Mouse (Mus musculus) myocyte (in vitro differentiated cells): ENCODE results near the gene Ankrd50. TPM values are rescaled to one million over a fixed set of nuclear protein-coding genes. Genes with fewer than 3 reads are reported as not detected.
A peak's percentile ranks its signal among the peaks of the same experiment; 100 is the strongest.

ENCODE experiments used
- H3K27me3 ChIP-seq: one replicate; pipeline ENCODE4 v1.6.1; 2011; ENCODE audit not compliant: control insufficient read depth, insufficient read depth, insufficient read length
- H3K36me3 ChIP-seq: one replicate; pipeline ENCODE4 v1.6.1; 2011; ENCODE audit not compliant: control insufficient read depth, insufficient read depth
- H3K4me2 ChIP-seq: one replicate; pipeline ENCODE4 v1.6.1; 2011; ENCODE audit warnings: low read depth, control low read depth
- H3K4me3 ChIP-seq: one replicate; pipeline ENCODE4 v1.5.1; 2011; ENCODE audit warnings: mild to moderate bottlenecking, control low read depth, moderate library complexity
- H3K79me2 ChIP-seq: one replicate; pipeline ENCODE4 v1.6.1; 2011; ENCODE audit not compliant: control insufficient read depth, insufficient read depth
- H3ac ChIP-seq: one replicate; pipeline ENCODE4 v1.6.1; 2011; ENCODE audit not compliant: control insufficient read depth, insufficient read length
- CEBPB ChIP-seq: IDR thresholded peaks from 2 replicates; pipeline ENCODE4 v1.6.1; 2011; ENCODE audit warnings: mild to moderate bottlenecking, moderate library complexity; ENCODE audit not compliant: poor library complexity, insufficient read depth, severe bottlenecking
- E2F4 ChIP-seq: IDR thresholded peaks from one replicate; pipeline ENCODE4 v1.6.1; 2011; ENCODE audit warnings: mild to moderate bottlenecking, control low read depth, moderate library complexity; ENCODE audit not compliant: insufficient read depth
- MAX ChIP-seq: IDR thresholded peaks from one replicate; pipeline ENCODE4 v1.6.1; 2011; ENCODE audit warnings: low read depth, mild to moderate bottlenecking, control low read depth
- MYOD1 ChIP-seq, 3 experiments: IDR thresholded peaks; one replicate each; pipeline ENCODE4 v1.6.1; 2011; ENCODE audit warnings: control low read depth in 2 of 3, low read depth in 2 of 3, mild to moderate bottlenecking in 2 of 3, moderate library complexity in 1 of 3; ENCODE audit not compliant: insufficient read length in 2 of 3, control insufficient read depth in 1 of 3
- MYOG ChIP-seq, 3 experiments: IDR thresholded peaks; one replicate each; pipeline ENCODE4 v1.6.1; 2011; ENCODE audit warnings: control low read depth in 2 of 3, low read depth in 2 of 3, mild to moderate bottlenecking in 2 of 3; ENCODE audit not compliant: insufficient read length in 2 of 3, control insufficient read depth in 1 of 3, insufficient read depth in 1 of 3
- POLR2A ChIP-seq: IDR thresholded peaks from one replicate; pipeline ENCODE4 v1.6.1; 2011; ENCODE audit warnings: low read depth, mild to moderate bottlenecking, control low read depth, moderate library complexity; ENCODE audit not compliant: insufficient read length
- POLR2AphosphoS2 ChIP-seq: IDR thresholded peaks from one replicate; pipeline ENCODE4 v1.6.1; 2011; ENCODE audit warnings: low read depth, control low read depth; ENCODE audit not compliant: insufficient read length
- REST ChIP-seq: IDR thresholded peaks from one replicate; pipeline ENCODE4 v1.6.1; 2011; ENCODE audit warnings: mild to moderate bottlenecking, control low read depth, moderate library complexity; ENCODE audit not compliant: insufficient read depth, insufficient read length
- SRF ChIP-seq: IDR thresholded peaks from one replicate; pipeline ENCODE4 v1.6.1; 2011; ENCODE audit warnings: low read depth; ENCODE audit not compliant: control insufficient read depth, insufficient read length
- TCF12 ChIP-seq: IDR thresholded peaks from one replicate; pipeline ENCODE4 v1.6.1; 2011; ENCODE audit warnings: mild to moderate bottlenecking, control low read depth; ENCODE audit not compliant: poor library complexity, insufficient read depth, severe bottlenecking
- TCF3 ChIP-seq: IDR thresholded peaks from one replicate; pipeline ENCODE4 v1.6.1; 2011; ENCODE audit warnings: low read depth, control low read depth; ENCODE audit not compliant: insufficient read length
- USF1 ChIP-seq: IDR thresholded peaks from one replicate; pipeline ENCODE4 v1.6.1; 2011; ENCODE audit warnings: low read depth, mild to moderate bottlenecking, control low read depth, moderate library complexity
- polyA plus RNA-seq: library from polyadenylated mRNA; unstranded; fragments of >200 nt; fragmentation: generic; extraction: Trizol; gene quantifications from one replicate; pipeline ENCODE4 v1.2.1, GENCODE M21; 2012; ENCODE audit warnings: missing spikeins

Gene Ankrd50
- polyA plus RNA-seq, 1 experiment, result 44.2 TPM

DNA sequence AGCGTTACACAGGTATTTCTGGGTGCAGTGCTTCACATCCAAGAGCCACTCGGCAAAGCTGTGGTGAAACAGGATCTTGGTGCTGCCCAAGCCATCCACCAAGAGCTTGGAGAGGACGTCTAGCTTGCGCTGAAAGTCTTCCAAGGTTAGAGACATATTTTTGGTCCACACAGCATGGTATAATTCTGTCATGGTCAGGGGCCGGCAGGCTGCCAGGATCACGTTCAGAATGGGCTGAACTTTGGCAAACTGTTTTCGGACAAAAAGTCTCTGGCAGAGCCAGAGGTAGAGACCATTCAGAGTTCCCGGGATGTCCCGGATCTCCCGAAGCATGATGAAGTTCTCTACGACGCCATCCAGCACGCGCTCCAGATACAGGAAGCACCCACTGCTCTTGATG is 27.6 kb downstream of the Ankrd50 start:
- no peaks in the 10 kb centered on the region for H3K27me3 ChIP-seq
- no peak for TF ChIP-seq POLR2AphosphoS2
- TF ChIP-seq USF1, result no peak
- no peak for TF ChIP-seq TCF12
- no peak for TF ChIP-seq TCF3
- TF ChIP-seq MYOD1 (IDR thresholded peaks at IDR 0.05; ENCODE audit: control insufficient read depth in 1 of 3, insufficient read length in 2 of 3, low read depth in 2 of 3), result no peak
- no peak for TF ChIP-seq MYOG (IDR thresholded peaks at IDR 0.05; ENCODE audit: control insufficient read depth in 1 of 3, insufficient read depth in 1 of 3, insufficient read length in 2 of 3, low read depth in 2 of 3)
- TF ChIP-seq MAX, result no peak
- peaks cover 55% of the 10 kb centered on the region for H3K36me3 ChIP-seq
- no peak overlapping the region for H3K4me3 ChIP-seq
- H3K79me2 ChIP-seq, result peaks cover 16% of the 10 kb centered on the region
- H3ac ChIP-seq, result no peak overlapping the region
- H3K4me2 ChIP-seq, result no peak overlapping the region

DNA sequence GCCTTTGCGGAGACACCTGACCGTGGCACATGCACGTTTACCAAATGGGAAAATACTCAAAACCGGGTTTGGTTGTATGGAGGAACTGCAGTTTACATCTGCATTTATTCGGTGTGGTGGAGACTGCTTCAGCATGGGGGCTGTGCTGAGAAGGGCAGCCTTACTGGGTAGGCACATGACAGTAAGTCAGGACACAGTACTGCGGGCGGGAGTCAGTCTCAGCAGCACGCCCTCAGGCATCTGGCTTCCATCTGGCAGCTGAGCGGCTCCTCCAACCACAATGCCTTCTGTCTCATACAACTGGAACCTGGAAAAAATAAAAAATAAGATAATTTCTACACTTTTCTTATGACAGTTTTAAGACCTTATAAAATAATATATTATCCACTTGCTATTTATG is 32.4 kb downstream of the Ankrd50 start:
- no peak overlapping the region for H3K4me3 ChIP-seq
- TF ChIP-seq TCF12 (no peak), MYOG (IDR thresholded peaks at IDR 0.05; ENCODE audit: control insufficient read depth in 1 of 3, insufficient read depth in 1 of 3, insufficient read length in 2 of 3, low read depth in 2 of 3) (peak in 1 of 3 experiments; percentile 56), POLR2A (no peak), TCF3 (no peak)
- no peaks in the 10 kb centered on the region for H3K27me3 ChIP-seq
- no peak overlapping the region for H3ac ChIP-seq
- peaks cover 9% of the 10 kb centered on the region for H3K79me2 ChIP-seq
- H3K36me3 ChIP-seq, result peaks cover 49% of the 10 kb centered on the region
- H3K4me2 ChIP-seq, result no peak overlapping the region

DNA sequence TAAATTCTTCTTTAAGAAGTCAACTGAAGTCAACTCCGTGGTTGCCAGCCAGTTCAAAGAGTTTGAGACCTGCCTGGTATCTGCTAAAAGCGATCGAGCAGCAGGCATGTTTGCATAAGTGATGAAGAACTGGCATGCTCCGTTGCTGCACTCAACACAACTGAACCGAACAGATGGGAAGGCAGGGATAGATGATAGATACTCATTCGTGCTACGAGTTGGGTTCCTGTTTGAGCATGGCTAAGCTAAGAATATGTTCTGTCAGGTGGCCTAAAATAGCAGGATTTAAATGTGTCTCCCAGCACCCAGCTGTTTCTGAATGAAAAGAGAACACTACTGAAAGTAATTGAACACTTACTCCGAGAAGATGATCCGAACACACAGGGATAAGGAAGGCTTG is 38.1 kb downstream of the Ankrd50 start:
- TF ChIP-seq SRF (no peak), MAX (no peak), MYOG (IDR thresholded peaks at IDR 0.05; ENCODE audit: control insufficient read depth in 1 of 3, insufficient read depth in 1 of 3, insufficient read length in 2 of 3, low read depth in 2 of 3) (no peak), CEBPB (no peak), TCF12 (no peak), USF1 (no peak), POLR2AphosphoS2 (no peak), TCF3 (no peak), REST (no peak), POLR2A (no peak), MYOD1 (IDR thresholded peaks at IDR 0.05; ENCODE audit: control insufficient read depth in 1 of 3, insufficient read length in 2 of 3, low read depth in 2 of 3) (no peak), E2F4 (no peak)
- Histone ChIP-seq H3K4me3 (no peak overlapping the region), H3K36me3 (peaks cover 8% of the 10 kb centered on the region), H3K4me2 (no peak overlapping the region), H3K79me2 (no peaks in the 10 kb centered on the region), H3K27me3 (no peaks in the 10 kb centered on the region), H3ac (no peak overlapping the region)

DNA sequence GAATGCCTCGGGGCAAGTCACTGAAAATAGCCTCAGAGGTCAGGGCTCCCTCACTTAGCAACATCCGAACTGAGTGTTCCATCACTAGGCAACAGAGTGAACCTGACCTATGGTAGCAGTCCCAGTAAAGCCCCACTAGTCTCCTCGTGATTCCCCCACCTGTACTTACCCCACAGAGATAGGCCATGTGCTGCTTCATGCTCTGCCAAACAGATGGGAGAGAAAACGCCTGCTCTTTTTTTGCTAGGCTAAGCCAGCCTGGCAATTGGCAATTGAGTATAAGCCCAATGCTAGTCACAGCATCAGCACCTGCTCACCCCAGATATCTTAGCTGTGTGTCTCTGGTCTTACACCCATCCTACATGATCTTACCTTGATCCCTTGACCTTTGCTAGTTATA is 40.8 kb downstream of the Ankrd50 start:
- no peaks in the 10 kb centered on the region for H3K79me2 ChIP-seq
- TF ChIP-seq MYOD1 (IDR thresholded peaks at IDR 0.05; ENCODE audit: control insufficient read depth in 1 of 3, insufficient read length in 2 of 3, low read depth in 2 of 3) (no peak), CEBPB (no peak), SRF (no peak), TCF12 (no peak), TCF3 (no peak), USF1 (no peak), REST (no peak), MAX (no peak), POLR2A (no peak), E2F4 (no peak)
- no peak overlapping the region for H3K4me3 ChIP-seq
- no peaks in the 10 kb centered on the region for H3K27me3 ChIP-seq
- H3ac ChIP-seq, result no peak overlapping the region
- H3K36me3 ChIP-seq, result no peaks in the 10 kb centered on the region
- no peak overlapping the region for H3K4me2 ChIP-seq

DNA sequence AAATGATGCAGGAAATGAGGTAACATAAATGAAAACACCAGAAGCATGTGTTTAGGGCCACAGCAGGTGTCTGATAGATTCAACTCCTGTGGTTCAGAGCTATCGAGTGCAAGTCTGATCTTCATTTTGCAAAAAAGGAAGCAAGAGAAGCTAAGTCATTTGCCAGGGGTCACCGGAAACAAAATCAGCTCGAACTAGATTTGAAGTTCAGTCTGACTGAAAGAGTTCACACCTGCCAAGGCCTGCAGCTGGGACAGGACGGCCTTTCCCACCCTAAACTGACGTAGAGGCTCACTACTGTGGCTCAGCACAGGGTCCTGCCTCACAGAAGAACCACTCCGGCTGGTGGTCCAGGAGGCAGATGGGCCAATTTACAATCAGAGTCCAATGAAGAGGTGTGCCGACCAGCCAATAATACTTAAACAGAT is 44.1 kb downstream of the Ankrd50 start:
- Histone ChIP-seq H3K27me3 (no peaks in the 10 kb centered on the region), H3K4me2 (no peak overlapping the region), H3K79me2 (no peaks in the 10 kb centered on the region), H3K4me3 (no peak overlapping the region), H3ac (no peak overlapping the region), H3K36me3 (no peaks in the 10 kb centered on the region)
- TF ChIP-seq POLR2AphosphoS2 (no peak), MAX (no peak), TCF12 (no peak), MYOD1 (IDR thresholded peaks at IDR 0.05; ENCODE audit: control insufficient read depth in 1 of 3, insufficient read length in 2 of 3, low read depth in 2 of 3) (no peak), REST (no peak), TCF3 (no peak), CEBPB (no peak), SRF (no peak), E2F4 (no peak), MYOG (IDR thresholded peaks at IDR 0.05; ENCODE audit: control insufficient read depth in 1 of 3, insufficient read depth in 1 of 3, insufficient read length in 2 of 3, low read depth in 2 of 3) (no peak), USF1 (no peak)
